Mouse (Mus musculus) hindbrain, embryonic 10.5 days (tissue): Measurements from ENCODE around the gene Mrgpre. TPM values are rescaled to one million over a fixed set of nuclear protein-coding genes. Genes with fewer than 3 reads are reported as not detected.

Source experiments
- DNase-seq: peaks from one replicate; pipeline ENCODE4 v3.0.0-alpha.2; 2017; ENCODE audit warnings: low spot score
- H3K27ac ChIP-seq: fragments of 300-500 bp; sonication (generic); 2 replicates; pipeline ENCODE4 v1.5.1; 2016; ENCODE audit warnings: mild to moderate bottlenecking, moderate library complexity
- H3K27me3 ChIP-seq: fragments of 300-500 bp; sonication (generic); 2 replicates; pipeline ENCODE4 v1.6.1; 2016; ENCODE audit warnings: mild to moderate bottlenecking; ENCODE audit not compliant: poor library complexity, insufficient read depth, severe bottlenecking
- H3K36me3 ChIP-seq: fragments of 300-500 bp; sonication (generic); 2 replicates; pipeline ENCODE4 v1.6.1; 2016; ENCODE audit warnings: mild to moderate bottlenecking, moderate library complexity
- H3K4me1 ChIP-seq: fragments of 300-500 bp; sonication (generic); replicated peaks from 2 replicates; pipeline ENCODE4 v1.6.1; 2016; ENCODE audit warnings: mild to moderate bottlenecking
- H3K4me3 ChIP-seq: fragments of 300-500 bp; sonication (generic); 2 replicates; pipeline ENCODE4 v1.5.1; 2016; ENCODE audit warnings: mild to moderate bottlenecking, moderate library complexity
- H3K9me3 ChIP-seq: fragments of 300-500 bp; sonication (generic); 2 replicates; pipeline ENCODE4 v1.6.1; 2016; ENCODE audit warnings: mild to moderate bottlenecking, moderate library complexity
- WGBS: fragments of 180-500 bp; shearing (Covaris S2); methylation state at CpG from one replicate; pipeline ENCODE4 v1.1.7; 2016; 5-methylcytosine and 5-hydroxymethylcytosine counted together
- polyA plus RNA-seq: library from polyadenylated mRNA; unstranded; fragments of >200 nt; fragmentation: Nextera tagmentation; extraction: Ambion mirVana; gene quantifications from 2 replicates; pipeline ENCODE4 v1.2.1, GENCODE M21; 2016

Mrgpre gene
- 2.2 and 2.7 TPM in 2 replicates for polyA plus RNA-seq

- Histone ChIP-seq H3K9me3 (no peaks in the 10 kb centered on the region), H3K4me1 (peaks cover 39% of the 10 kb centered on the region), H3K36me3 (no peaks in the 10 kb centered on the region), H3K27me3 (peaks cover 26% of the 10 kb centered on the region; the same call in 1 of the 2 replicates), H3K27ac (peak within 1 kb of the TSS; percentile 84), H3K4me3 (peak within 1 kb of the TSS; percentile 57)
- 2% methylated on average over 21 of the region's 21 CpGs for WGBS
- peak; percentile 80 for DNase-seq
These were observed at the start of gene Mrgpre for GRCm38 (mm10) chr7:143783996-143784829. Gene Mrgpre (minus strand): TSS chr7:143784500.

GRCm38 (mm10) chr7:143833581-143834190 lies 49.4 kb upstream of the Mrgpre start:
- Histone ChIP-seq H3K27me3 (no peaks in the 10 kb centered on the region), H3K27ac (no peak overlapping the region), H3K4me3 (no peak overlapping the region), H3K9me3 (no peaks in the 10 kb centered on the region), H3K4me1 (peaks cover 46% of the 10 kb centered on the region), H3K36me3 (peaks cover 60% of the 10 kb centered on the region)
- WGBS = 80% methylated on average over 6 of the region's 6 CpGs
- no peak for DNase-seq

GRCm38 (mm10) chr7:143832611-143833010 lies 48.3 kb upstream of the Mrgpre start:
- DNase-seq = no peak
- H3K27me3 ChIP-seq = no peaks in the 10 kb centered on the region
- H3K4me3 ChIP-seq = no peak overlapping the region
- peaks cover 46% of the 10 kb centered on the region for H3K4me1 ChIP-seq
- H3K27ac ChIP-seq = no peak overlapping the region
- 95% methylated on average over 2 of the region's 2 CpGs for WGBS
- peaks cover 50% of the 10 kb centered on the region for H3K36me3 ChIP-seq
- no peaks in the 10 kb centered on the region for H3K9me3 ChIP-seq

- Histone ChIP-seq H3K4me3 (no peak overlapping the region), H3K27ac (no peak overlapping the region), H3K27me3 (no peaks in the 10 kb centered on the region), H3K4me1 (peaks cover 46% of the 10 kb centered on the region), H3K36me3 (peaks cover 46% of the 10 kb centered on the region), H3K9me3 (no peaks in the 10 kb centered on the region)
- no peak for DNase-seq
- 89% methylated on average over 8 of the region's 8 CpGs for WGBS
These were observed 47.9 kb upstream of the Mrgpre start for GRCm38 (mm10) chr7:143832196-143832595.

GRCm38 (mm10) chr7:143830399-143830798 lies 46.1 kb upstream of the Mrgpre start:
- WGBS = 17% methylated on average over 6 of the region's 6 CpGs
- peaks cover 30% of the 10 kb centered on the region for H3K36me3 ChIP-seq
- no peak for DNase-seq
- peak overlapping the region; percentile 70 for H3K4me3 ChIP-seq
- peak overlapping the region; percentile 96 for H3K27ac ChIP-seq
- H3K9me3 ChIP-seq = no peaks in the 10 kb centered on the region
- no peaks in the 10 kb centered on the region for H3K27me3 ChIP-seq
- peaks cover 46% of the 10 kb centered on the region for H3K4me1 ChIP-seq

GRCm38 (mm10) chr7:143829504-143830331 lies 45.4 kb upstream of the Mrgpre start:
- peak overlapping the region; percentile 96 for H3K27ac ChIP-seq
- DNase-seq = peak; percentile 97
- H3K9me3 ChIP-seq = no peaks in the 10 kb centered on the region
- under 1% methylated on average over 37 of the region's 37 CpGs for WGBS
- H3K27me3 ChIP-seq = no peaks in the 10 kb centered on the region
- H3K4me1 ChIP-seq = peaks cover 41% of the 10 kb centered on the region
- H3K36me3 ChIP-seq = peaks cover 30% of the 10 kb centered on the region
- peak overlapping the region; percentile 70 for H3K4me3 ChIP-seq

- Histone ChIP-seq H3K27me3 (no peaks in the 10 kb centered on the region), H3K9me3 (no peaks in the 10 kb centered on the region), H3K27ac (no peak overlapping the region), H3K36me3 (peaks cover 5% of the 10 kb centered on the region), H3K4me3 (no peak overlapping the region), H3K4me1 (peaks cover 32% of the 10 kb centered on the region)
- 91% methylated on average over 2 of the region's 2 CpGs for WGBS
- no peak for DNase-seq
These were observed 42.7 kb upstream of the Mrgpre start for GRCm38 (mm10) chr7:143826985-143827384.

- Histone ChIP-seq H3K27me3 (no peaks in the 10 kb centered on the region), H3K9me3 (no peaks in the 10 kb centered on the region), H3K4me3 (peak overlapping the region; percentile 69), H3K27ac (peak overlapping the region; percentile 92), H3K4me1 (peaks cover 17% of the 10 kb centered on the region), H3K36me3 (peaks cover 10% of the 10 kb centered on the region)
- WGBS = 80% methylated on average over 4 of the region's 4 CpGs
- DNase-seq = no peak
These were observed 38.9 kb upstream of the Mrgpre start for GRCm38 (mm10) chr7:143823266-143823605.

GRCm38 (mm10) chr7:143822375-143823265 lies 38.3 kb upstream of the Mrgpre start, which contains the start of the genes Nadsyn1 and Dhcr7:
Gene Nadsyn1 (minus strand): TSS chr7:143822849.
Gene Dhcr7 (plus strand): TSS chr7:143823145.
- no peaks in the 10 kb centered on the region for H3K9me3 ChIP-seq
- peak within 1 kb of the TSS; percentile 69 for H3K4me3 ChIP-seq
- peaks cover 16% of the 10 kb centered on the region for H3K36me3 ChIP-seq
- DNase-seq = peak; percentile 100
- no peaks in the 10 kb centered on the region for H3K27me3 ChIP-seq
- H3K4me1 ChIP-seq = peaks cover 17% of the 10 kb centered on the region
- WGBS = under 1% methylated on average over 40 of the region's 40 CpGs
- H3K27ac ChIP-seq = peak within 1 kb of the TSS; percentile 92

GRCm38 (mm10) chr7:143821241-143821640 lies 36.9 kb upstream of the Mrgpre start:
- 84% methylated on average over 2 of the region's 2 CpGs for WGBS
- H3K4me3 ChIP-seq = no peak overlapping the region
- peaks cover 30% of the 10 kb centered on the region for H3K36me3 ChIP-seq
- H3K27ac ChIP-seq = no peak overlapping the region
- H3K4me1 ChIP-seq = peaks cover 17% of the 10 kb centered on the region
- no peak for DNase-seq
- H3K9me3 ChIP-seq = no peaks in the 10 kb centered on the region
- no peaks in the 10 kb centered on the region for H3K27me3 ChIP-seq

- H3K36me3 ChIP-seq = peaks cover 50% of the 10 kb centered on the region
- no peak overlapping the region for H3K4me3 ChIP-seq
- no peak for DNase-seq
- 80% methylated on average over 4 of the region's 4 CpGs for WGBS
- H3K27me3 ChIP-seq = no peaks in the 10 kb centered on the region
- no peaks in the 10 kb centered on the region for H3K9me3 ChIP-seq
- no peak overlapping the region for H3K27ac ChIP-seq
- peaks cover 17% of the 10 kb centered on the region for H3K4me1 ChIP-seq
These were observed 34.9 kb upstream of the Mrgpre start for GRCm38 (mm10) chr7:143819201-143819600.

- Histone ChIP-seq H3K27ac (no peak overlapping the region), H3K27me3 (no peaks in the 10 kb centered on the region), H3K36me3 (peaks cover 96% of the 10 kb centered on the region), H3K4me3 (no peak overlapping the region), H3K9me3 (no peaks in the 10 kb centered on the region), H3K4me1 (no peaks in the 10 kb centered on the region)
- 51% methylated on average over 1 of the region's 1 CpGs for WGBS
- DNase-seq = peak; percentile 11
These were observed 24.6 kb upstream of the Mrgpre start for GRCm38 (mm10) chr7:143808909-143809308.
